8 mouse cellular contexts compared by ENCODE assay signal in the genomic region with DNA sequence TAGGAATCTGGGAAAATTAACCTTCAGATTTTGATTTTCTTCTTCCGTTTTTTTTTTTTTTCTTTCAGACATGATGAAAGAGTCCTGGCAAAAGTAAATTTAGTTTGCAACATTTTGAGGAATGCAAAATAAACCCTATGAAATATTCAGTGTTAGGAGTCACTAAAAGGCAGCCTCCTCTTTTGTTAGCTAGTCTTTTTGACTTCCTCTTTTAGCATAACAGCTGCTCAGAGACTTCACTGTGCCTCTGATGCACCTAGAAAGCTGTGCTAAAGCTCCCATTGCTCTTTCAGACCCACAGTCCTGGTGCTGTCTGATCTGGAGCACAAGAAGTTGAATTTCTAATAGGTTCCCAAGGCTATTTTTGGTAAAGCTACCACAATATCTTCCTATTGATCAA.
"Had no signal": no experiment of that assay in that cellular context is flagged by ENCODE, and none has a peak within 500 bp of the region (broad histone marks: within the 10 kb centered on the region; RNA-seq: fewer than 3 reads in every experiment).

No protein-coding gene starts in this region.

- ATAC-seq: intestine, embryonic 16.5 days; liver, postnatal 0 days; midbrain, embryonic 13.5 days had no signal

- DNase-seq: kidney, adult 2 months; kidney, postnatal 25 days; liver; liver, embryonic 13.5 days; liver, postnatal 0 days; thymus, postnatal 4 days had no signal
